Mouse (Mus musculus): ENCODE data around the gene Arhgap27.

DNA sequence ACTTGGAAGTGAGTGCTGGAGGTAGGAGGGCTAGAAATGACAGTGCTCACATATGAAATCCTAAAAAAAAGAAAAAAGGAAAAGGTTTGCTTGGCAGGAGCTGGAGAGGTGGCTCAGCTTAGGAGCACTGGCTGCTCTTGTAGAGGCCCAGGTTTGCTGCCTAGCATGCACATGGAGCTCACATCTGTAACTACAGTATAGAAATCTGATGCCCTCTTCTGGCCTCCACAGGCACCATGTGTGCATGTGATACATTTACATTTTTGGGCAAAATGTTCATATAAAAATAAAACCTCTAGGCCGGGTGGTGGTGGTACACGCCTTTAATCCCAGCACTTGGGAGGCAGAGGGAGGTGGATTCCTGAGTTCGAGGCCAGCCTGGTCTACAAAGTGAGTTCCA lies 35.6 kb upstream of the Arhgap27 start:
- TF ChIP-seq CTCF (IDR thresholded peaks at IDR 0.05; ENCODE audit: low read depth) (peak; percentile 65), EP300 (optimal IDR thresholded peaks at IDR 0.05) (no peak)

All from stomach, postnatal 0 days (tissue).